Mouse (Mus musculus) kidney, adult 2 months (tissue): Measurements from ENCODE around the gene Wnt4. TPM values are rescaled to one million over a fixed set of nuclear protein-coding genes. Genes with fewer than 3 reads are reported as not detected.

Experiments used
- DNase-seq: peaks from one replicate; pipeline ENCODE4 v3.0.0; 2021
- H3K27ac ChIP-seq: fragments of 200-500 bp; 2 replicates; pipeline ENCODE4 v1.5.1; 2012; ENCODE audit warnings: low read depth, low read length, control low read depth, inconsistent platforms; ENCODE audit not compliant: insufficient read depth
- H3K27me3 ChIP-seq: fragments of 200-500 bp; replicated peaks from 2 replicates; pipeline ENCODE4 v1.6.1; 2012; ENCODE audit warnings: mild to moderate bottlenecking, moderate library complexity, low read length, inconsistent platforms; ENCODE audit not compliant: control insufficient read depth, insufficient read depth
- H3K36me3 ChIP-seq: fragments of 200-500 bp; 2 replicates; pipeline ENCODE4 v1.6.1; 2012; ENCODE audit warnings: mild to moderate bottlenecking, moderate library complexity, low read length, inconsistent platforms; ENCODE audit not compliant: control insufficient read depth, insufficient read depth
- H3K4me1 ChIP-seq: fragments of 200-500 bp; 2 replicates; pipeline ENCODE4 v1.6.1; 2011; ENCODE audit warnings: low read length; ENCODE audit not compliant: control insufficient read depth, insufficient read depth
- H3K4me3 ChIP-seq: fragments of 200-500 bp; 2 replicates; pipeline ENCODE4 v1.5.1; 2011; ENCODE audit warnings: mild to moderate bottlenecking, low read depth, low read length, control low read depth; ENCODE audit not compliant: insufficient read depth
- CTCF ChIP-seq: fragments of 200-500 bp; conservative IDR thresholded peaks from 2 replicates; pipeline ENCODE4 v1.5.1; 2011; ENCODE audit warnings: low read depth, mild to moderate bottlenecking, control low read depth, low read length, moderate library complexity, mixed read lengths; ENCODE audit not compliant: insufficient read depth, insufficient read length
- POLR2A ChIP-seq: fragments of 200-500 bp; IDR thresholded peaks from one replicate; pipeline ENCODE4 v1.6.1; 2011; ENCODE audit warnings: low read depth, low read length, control low read depth
- WGBS: fragments of 180-500 bp; shearing (Covaris S2); methylation state at CpG from one replicate; pipeline ENCODE4 v1.1.7; 2018; 5-methylcytosine and 5-hydroxymethylcytosine counted together
- polyA plus RNA-seq: library from polyadenylated mRNA; depleted of rRNA; stranded (reverse); fragments of >200 nt; gene quantifications from 2 replicates; pipeline ENCODE4 v1.2.3, GENCODE M21; 2012

The Wnt4 gene
- polyA plus RNA-seq, 1 experiment, result 2.1 TPM

- TF ChIP-seq POLR2A (no peak), CTCF (no peak)
- WGBS, result 87% methylated on average over 3 of the region's 3 CpGs
- H3K27ac ChIP-seq, result no peak overlapping the region
- H3K4me3 ChIP-seq, result no peak overlapping the region
- no peaks in the 10 kb centered on the region for H3K4me1 ChIP-seq
- no peak for DNase-seq
- H3K36me3 ChIP-seq, result no peaks in the 10 kb centered on the region
- peaks cover 2% of the 10 kb centered on the region for H3K27me3 ChIP-seq
These were observed 4.0 kb downstream of the Wnt4 start for GRCm38 (mm10) chr4:137281273-137281672.

GRCm38 (mm10) chr4:137282122-137282521 lies 4.8 kb downstream of the Wnt4 start:
- WGBS, result 79% methylated on average over 5 of the region's 5 CpGs
- no peak overlapping the region for H3K27ac ChIP-seq
- no peaks in the 10 kb centered on the region for H3K4me1 ChIP-seq
- no peak for DNase-seq
- TF ChIP-seq CTCF (no peak), POLR2A (no peak)
- no peaks in the 10 kb centered on the region for H3K36me3 ChIP-seq
- no peak overlapping the region for H3K4me3 ChIP-seq
- H3K27me3 ChIP-seq, result peaks cover 2% of the 10 kb centered on the region

GRCm38 (mm10) chr4:137282584-137283406 lies 5.5 kb downstream of the Wnt4 start:
- Histone ChIP-seq H3K27me3 (no peaks in the 10 kb centered on the region; the same call in 1 of the 2 replicates), H3K4me1 (no peaks in the 10 kb centered on the region), H3K4me3 (no peak overlapping the region), H3K36me3 (no peaks in the 10 kb centered on the region), H3K27ac (no peak overlapping the region)
- no peak for TF ChIP-seq POLR2A
- TF ChIP-seq CTCF, result no peak
- no peak for DNase-seq
- WGBS, result 26% methylated on average over 17 of the region's 17 CpGs

GRCm38 (mm10) chr4:137283407-137283732 lies 6.1 kb downstream of the Wnt4 start:
- TF ChIP-seq CTCF, result no peak
- no peak for TF ChIP-seq POLR2A
- no peak overlapping the region for H3K4me3 ChIP-seq
- H3K27me3 ChIP-seq, result no peaks in the 10 kb centered on the region
- no peak overlapping the region for H3K27ac ChIP-seq
- no peaks in the 10 kb centered on the region for H3K4me1 ChIP-seq
- 51% methylated on average over 4 of the region's 4 CpGs for WGBS
- no peaks in the 10 kb centered on the region for H3K36me3 ChIP-seq
- DNase-seq, result no peak

- WGBS, result 77% methylated on average over 15 of the region's 15 CpGs
- no peak overlapping the region for H3K27ac ChIP-seq
- no peak for DNase-seq
- no peaks in the 10 kb centered on the region for H3K36me3 ChIP-seq
- H3K4me1 ChIP-seq, result no peaks in the 10 kb centered on the region
- no peak overlapping the region for H3K4me3 ChIP-seq
- no peaks in the 10 kb centered on the region for H3K27me3 ChIP-seq
- no peak for TF ChIP-seq POLR2A
- TF ChIP-seq CTCF, result no peak
These were observed 8.8 kb downstream of the Wnt4 start for GRCm38 (mm10) chr4:137285876-137286661.

GRCm38 (mm10) chr4:137286662-137286953 lies 9.3 kb downstream of the Wnt4 start:
- no peaks in the 10 kb centered on the region for H3K36me3 ChIP-seq
- 50% methylated on average over 8 of the region's 8 CpGs for WGBS
- no peak overlapping the region for H3K4me3 ChIP-seq
- no peak overlapping the region for H3K27ac ChIP-seq
- TF ChIP-seq POLR2A, result no peak
- no peak for TF ChIP-seq CTCF
- no peaks in the 10 kb centered on the region for H3K4me1 ChIP-seq
- no peaks in the 10 kb centered on the region for H3K27me3 ChIP-seq
- DNase-seq, result no peak

GRCm38 (mm10) chr4:137287206-137287605 lies 9.9 kb downstream of the Wnt4 start:
- no peak for DNase-seq
- TF ChIP-seq CTCF (no peak), POLR2A (no peak)
- no peak overlapping the region for H3K4me3 ChIP-seq
- H3K4me1 ChIP-seq, result no peaks in the 10 kb centered on the region
- H3K27me3 ChIP-seq, result no peaks in the 10 kb centered on the region
- H3K27ac ChIP-seq, result no peak overlapping the region
- no peaks in the 10 kb centered on the region for H3K36me3 ChIP-seq
- WGBS, result 69% methylated on average over 13 of the region's 13 CpGs
